ENCODE assay signal across 8 mouse cellular contexts in the genomic region with DNA sequence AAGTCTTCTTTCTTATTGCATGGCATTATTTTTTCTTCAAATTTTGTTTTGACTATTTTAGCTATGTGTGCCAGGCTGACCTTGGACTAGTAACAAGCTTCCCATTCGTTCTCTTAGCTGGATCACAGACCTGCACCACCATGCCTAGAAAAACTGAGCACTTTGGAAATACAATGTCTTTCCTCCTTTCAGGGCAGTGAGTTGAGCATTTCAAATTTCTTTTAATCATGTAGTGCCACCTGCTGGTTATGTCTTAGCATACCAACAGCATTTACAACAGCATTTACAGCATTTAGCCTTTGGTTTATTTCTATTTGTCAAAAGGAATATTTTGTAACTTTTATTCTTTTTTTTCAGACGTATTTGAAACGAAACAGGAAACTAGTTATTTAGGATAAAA. TPM values are rescaled to one million over a fixed set of nuclear protein-coding genes. Genes with fewer than 3 reads are reported as not detected.
DNase-seq lines count a peak whose midpoint lies in the region; ATAC-seq and TF ChIP-seq lines count a peak whose summit lies in the region.

No protein-coding gene starts in this region.

- H3K4me2 ChIP-seq in liver, postnatal 0 days (ENCODE audit: low read depth, low read length), result no peak overlapping the region
- H3K4me2 ChIP-seq in liver, embryonic 12.5 days, result no peak overlapping the region
- H3K4me2 ChIP-seq in midbrain, embryonic 16.5 days (ENCODE audit: low read length), result no peak overlapping the region

- H3K4me3 ChIP-seq in liver, postnatal 0 days (ENCODE audit: low read depth, low read length), result no peak overlapping the region
- no peak overlapping the region for H3K4me3 ChIP-seq in liver, embryonic 12.5 days
- H3K4me3 ChIP-seq in midbrain, embryonic 16.5 days (ENCODE audit: low read depth, low read length), result no peak overlapping the region

- peak; percentile 7 for DNase-seq in adrenal gland, postnatal 14 days
- DNase-seq in adrenal gland, adult 2 months, result no peak
- no peak for DNase-seq in liver, postnatal 0 days
- DNase-seq in cerebellum, postnatal 10 days, result peak; percentile 51 to 77
- DNase-seq in kidney, postnatal 36 days, result peak; percentile 8 to 13
- DNase-seq in urinary bladder, postnatal 25 days (ENCODE audit: low spot score), result no peak

- H3K27me3 ChIP-seq in liver, postnatal 0 days (ENCODE audit: insufficient read depth, low read length), result no peaks in the 10 kb centered on the region
- H3K27me3 ChIP-seq in liver, embryonic 12.5 days (replicated peaks), result no peaks in the 10 kb centered on the region
- no peaks in the 10 kb centered on the region for H3K27me3 ChIP-seq in midbrain, embryonic 16.5 days (ENCODE audit: control insufficient read depth, insufficient read depth, low read depth, low read length)

- TF ChIP-seq EP300 in liver, postnatal 0 days (IDR thresholded peaks at IDR 0.05; ENCODE audit: low read depth), result no peak

- H3K27ac ChIP-seq in liver, postnatal 0 days (ENCODE audit: low read depth), result no peak overlapping the region
- H3K27ac ChIP-seq in liver, embryonic 12.5 days, result no peak overlapping the region
- no peak overlapping the region for H3K27ac ChIP-seq in midbrain, embryonic 16.5 days (ENCODE audit: low read length)

- TF ChIP-seq CTCF in liver, postnatal 0 days (IDR thresholded peaks at IDR 0.05; ENCODE audit: low read depth), result peak; percentile 68

- no peaks in the 10 kb centered on the region for H3K9me3 ChIP-seq in liver, postnatal 0 days (ENCODE audit: low read length)
- no peaks in the 10 kb centered on the region for H3K9me3 ChIP-seq in liver, embryonic 12.5 days (replicated peaks)
- H3K9me3 ChIP-seq in midbrain, embryonic 16.5 days (replicated peaks; ENCODE audit: control insufficient read depth, low read length, poor library complexity, severe bottlenecking), result no peaks in the 10 kb centered on the region

- ATAC-seq in liver, postnatal 0 days, result no peak
- ATAC-seq in liver, embryonic 12.5 days, result no peak
- ATAC-seq in midbrain, embryonic 16.5 days, result peak; percentile 76

- 48% methylated on average over 3 of the region's 3 CpGs for WGBS in liver, postnatal 0 days (ENCODE audit: insufficient replicate concordance)
- 40% methylated on average over 3 of the region's 3 CpGs for WGBS in liver, embryonic 12.5 days (ENCODE audit: insufficient replicate concordance)
- WGBS in midbrain, embryonic 16.5 days, result 38% methylated on average over 3 of the region's 3 CpGs

- H3K4me1 ChIP-seq in liver, postnatal 0 days (ENCODE audit: insufficient read depth), result no peaks in the 10 kb centered on the region
- no peaks in the 10 kb centered on the region for H3K4me1 ChIP-seq in liver, embryonic 12.5 days
- 0 out of 2 replicates have a peak, but pooled peaks cover 2% of the 10 kb centered on the region for H3K4me1 ChIP-seq in midbrain, embryonic 16.5 days (ENCODE audit: control insufficient read depth, insufficient read depth, low read length)

- peaks cover 4% of the 10 kb centered on the region for H3K36me3 ChIP-seq in liver, postnatal 0 days (replicated peaks; ENCODE audit: insufficient read depth, low read length)
- H3K36me3 ChIP-seq in liver, embryonic 12.5 days, result peaks cover 4% of the 10 kb centered on the region; the same call in 1 of the 2 replicates
- H3K36me3 ChIP-seq in midbrain, embryonic 16.5 days (ENCODE audit: control insufficient read depth, insufficient read depth, low read length), result no peaks in the 10 kb centered on the region

- no peak overlapping the region for H3K9ac ChIP-seq in liver, postnatal 0 days (replicated peaks)
- no peak overlapping the region for H3K9ac ChIP-seq in liver, embryonic 12.5 days
- no peak overlapping the region for H3K9ac ChIP-seq in midbrain, embryonic 16.5 days (ENCODE audit: low read depth, low read length)

RNA-seq across cellular contexts. Expression of a gene that starts 33.0 kb away (rescaled TPM):
- 31.0 and 34.6 TPM in 2 replicates for total RNA-seq in adrenal gland, postnatal 14 days (2021)
- 10 to 100 TPM; 28.1 to 39.4 TPM for total RNA-seq in adrenal gland, adult 2 months (2021)
- polyA plus RNA-seq in adrenal gland, adult 2 months (2012; rRNA removed), result 6.7 and 11.3 TPM in 2 replicates
- 2.5 and 3.4 TPM in 2 replicates for polyA plus RNA-seq in liver, postnatal 0 days (2015; fragmentation: Nextera tagmentation; extraction: Ambion mirVana)
- 9.5 and 9.7 TPM in 2 replicates for polyA plus RNA-seq in liver, embryonic 12.5 days (2016; fragmentation: Nextera tagmentation; extraction: Ambion mirVana)
- 8.1 and 10.0 TPM in 2 replicates for polyA plus RNA-seq in midbrain, embryonic 16.5 days (2015; fragmentation: Nextera tagmentation; extraction: Ambion mirVana)

RNA-seq across cellular contexts. Expression of a gene that starts 33.2 kb away (rescaled TPM):
- 33.5 and 41.6 TPM in 2 replicates for total RNA-seq in adrenal gland, postnatal 14 days (2021)
- total RNA-seq in adrenal gland, adult 2 months (2021), result 10 to 100 TPM; 29.1 to 32.8 TPM
- 35.0 and 37.9 TPM in 2 replicates for polyA plus RNA-seq in adrenal gland, adult 2 months (2012; rRNA removed)
- 10.5 and 11.5 TPM in 2 replicates for polyA plus RNA-seq in liver, postnatal 0 days (2015; fragmentation: Nextera tagmentation; extraction: Ambion mirVana)
- 19.1 and 21.6 TPM in 2 replicates for polyA plus RNA-seq in liver, embryonic 12.5 days (2016; fragmentation: Nextera tagmentation; extraction: Ambion mirVana)
- 45.0 and 50.2 TPM in 2 replicates for polyA plus RNA-seq in midbrain, embryonic 16.5 days (2015; fragmentation: Nextera tagmentation; extraction: Ambion mirVana)

Comparison
In these comparisons a context has a peak if more than half of its experiments do, and no peak if none do; other contexts are left out.
1. DNase-seq: peak in adrenal gland, postnatal 14 days (single experiment), cerebellum, postnatal 10 days (2 of 2) and kidney, postnatal 36 days (2 of 2); none in adrenal gland, adult 2 months (single experiment), liver, postnatal 0 days (single experiment) and urinary bladder, postnatal 25 days (single experiment).